Mouse (Mus musculus) T-helper 2 cell (primary cell): Measurements from ENCODE around the gene Ppfia3.

Experiments used
- in situ Hi-C: fragments of 300-600 bp; cut with MboI, MseI; formaldehyde crosslinking; loops from one replicate; pipeline ENCODE4 v1.15.1; 2025; ENCODE audit warnings: high pct_unique_total_duplicates

The Ppfia3 gene

GRCm38 (mm10) chr7:45343543-45343942 is 23.3 kb downstream of the Ppfia3 start:
- in situ Hi-C loops = loop anchor here (5.0 kb wide), 1 partner anchor 36 kb away; no protein-coding TSS in a partner anchor

GRCm38 (mm10) chr7:45342081-45342480 is 24.7 kb downstream of the Ppfia3 start:
- in situ Hi-C loops = loop anchor here (5.0 kb wide), 1 partner anchor 35 kb away; no protein-coding TSS in a partner anchor

GRCm38 (mm10) chr7:45341303-45341702 is 25.5 kb downstream of the Ppfia3 start:
- in situ Hi-C loops = loop anchor here (5.0 kb wide), 1 partner anchor 34 kb away; no protein-coding TSS in a partner anchor

- in situ Hi-C loops = loop anchor here (5.0 kb wide), 1 partner anchor 33 kb away; no protein-coding TSS in a partner anchor
These were observed 26.1 kb downstream of the Ppfia3 start for GRCm38 (mm10) chr7:45340669-45341068.

GRCm38 (mm10) chr7:45340066-45340442 is 26.8 kb downstream of the Ppfia3 start:
- in situ Hi-C loops = loop anchor here (5.0 kb wide), 1 partner anchor 33 kb away; no protein-coding TSS in a partner anchor

GRCm38 (mm10) chr7:45339410-45340065 is 27.3 kb downstream of the Ppfia3 start:
- in situ Hi-C loops = loop anchor here (5.0 kb wide), 1 partner anchor 32 kb away; no protein-coding TSS in a partner anchor

- in situ Hi-C loops = no loop called here
These were observed 28.5 kb downstream of the Ppfia3 start for GRCm38 (mm10) chr7:45338161-45338911.

GRCm38 (mm10) chr7:45337469-45337868 is 29.4 kb downstream of the Ppfia3 start:
- in situ Hi-C loops = no loop called here

- in situ Hi-C loops = no loop called here
These were observed 30.5 kb downstream of the Ppfia3 start for GRCm38 (mm10) chr7:45336319-45336718.

GRCm38 (mm10) chr7:45335056-45335455 is 31.8 kb downstream of the Ppfia3 start, which contains the start of gene Hrc:
Gene Hrc (plus strand): TSS chr7:45335290.
- in situ Hi-C loops = no loop called here

- in situ Hi-C loops = no loop called here
These were observed 32.2 kb downstream of the Ppfia3 start for GRCm38 (mm10) chr7:45334605-45335004.

GRCm38 (mm10) chr7:45333431-45333982 is 33.3 kb downstream of the Ppfia3 start, which contains the start of gene Trpm4:
Gene Trpm4 (minus strand): TSS chr7:45333780.
- in situ Hi-C loops = no loop called here

GRCm38 (mm10) chr7:45332685-45333425 is 34.0 kb downstream of the Ppfia3 start:
- in situ Hi-C loops = no loop called here

GRCm38 (mm10) chr7:45331502-45331901 is 35.3 kb downstream of the Ppfia3 start:
- in situ Hi-C loops = no loop called here

- in situ Hi-C loops = no loop called here
These were observed 37.9 kb downstream of the Ppfia3 start for GRCm38 (mm10) chr7:45328841-45329475.

- in situ Hi-C loops = no loop called here
These were observed 41.0 kb downstream of the Ppfia3 start for GRCm38 (mm10) chr7:45325800-45326199.

GRCm38 (mm10) chr7:45323069-45323468 is 43.8 kb downstream of the Ppfia3 start:
- in situ Hi-C loops = no loop called here

- in situ Hi-C loops = no loop called here
These were observed 44.6 kb downstream of the Ppfia3 start for GRCm38 (mm10) chr7:45322245-45322644.

GRCm38 (mm10) chr7:45316536-45316935 is 50.3 kb downstream of the Ppfia3 start:
- in situ Hi-C loops = no loop called here

- in situ Hi-C loops = no loop called here
These were observed 51.6 kb downstream of the Ppfia3 start for GRCm38 (mm10) chr7:45315182-45315701.

GRCm38 (mm10) chr7:45313495-45313894 is 53.3 kb downstream of the Ppfia3 start:
- in situ Hi-C loops = no loop called here
